Mouse (Mus musculus) E14TG2a.4 (cell line): ENCODE measurements around the gene Igfbp2.

Experiments used
- CTCF ChIP-seq: conservative IDR thresholded peaks from 2 replicates; pipeline ENCODE4 v1.5.1; 2014; ENCODE audit warnings: low read length
- NANOG ChIP-seq: IDR thresholded peaks from 2 replicates; pipeline ENCODE4 v1.6.1; 2014; ENCODE audit warnings: borderline replicate concordance, low read length, mixed read lengths

- TF ChIP-seq CTCF (no peak), NANOG (peak; percentile 50; the same call in 1 of the 2 replicates)
Measured at GRCm38 (mm10) chr1:72797102-72797665, 27.1 kb upstream of the Igfbp2 start.
